Mouse (Mus musculus) olfactory bulb, adult 2 months (tissue): ENCODE results near the gene Nagpa. TPM values are rescaled to one million over a fixed set of nuclear protein-coding genes. Genes with fewer than 3 reads are reported as not detected.
A peak's percentile ranks its signal among the peaks of the same experiment; 100 is the strongest.
"Not testable (repeated sequence)": the region's sequence is repeated elsewhere in the genome, so short reads cannot be mapped to it uniquely, and the experiment has no call there.

Experiments used
- H3K27ac ChIP-seq: fragments of 200-500 bp; 2 replicates; pipeline ENCODE4 v1.5.1; 2012; ENCODE audit warnings: low read depth, low read length; ENCODE audit not compliant: insufficient read depth
- H3K4me1 ChIP-seq: fragments of 200-500 bp; 2 replicates; pipeline ENCODE4 v1.6.1; 2012; ENCODE audit warnings: low read length; ENCODE audit not compliant: control insufficient read depth, insufficient read depth
- H3K4me3 ChIP-seq: fragments of 200-500 bp; 2 replicates; pipeline ENCODE4 v1.5.1; 2012; ENCODE audit warnings: mild to moderate bottlenecking, low read depth, low read length, moderate library complexity; ENCODE audit not compliant: insufficient read depth
- CTCF ChIP-seq: fragments of 200-500 bp; IDR thresholded peaks from 2 replicates; pipeline ENCODE4 v1.5.1; 2012; ENCODE audit warnings: low read depth, mild to moderate bottlenecking, low read length, moderate library complexity; ENCODE audit not compliant: insufficient read depth
- POLR2A ChIP-seq: fragments of 200-500 bp; IDR thresholded peaks from 2 replicates; pipeline ENCODE4 v1.6.1; 2012; ENCODE audit warnings: mild to moderate bottlenecking, low read depth, low read length, moderate library complexity; ENCODE audit not compliant: insufficient read depth
- WGBS: fragments of 180-500 bp; shearing (Covaris S2); methylation state at CpG from one replicate; pipeline ENCODE4 v1.1.7; 2018; 5-methylcytosine and 5-hydroxymethylcytosine counted together
- polyA plus RNA-seq: library from polyadenylated mRNA; stranded (reverse); fragments of >200 nt; gene quantifications from 2 replicates; pipeline ENCODE4 v1.2.4, GENCODE M21; 2012; ENCODE audit warnings: low replicate concordance; ENCODE audit not compliant: missing spikeins, insufficient read depth, insufficient read length

Gene Nagpa
- not detected in 2 replicates for polyA plus RNA-seq

DNA sequence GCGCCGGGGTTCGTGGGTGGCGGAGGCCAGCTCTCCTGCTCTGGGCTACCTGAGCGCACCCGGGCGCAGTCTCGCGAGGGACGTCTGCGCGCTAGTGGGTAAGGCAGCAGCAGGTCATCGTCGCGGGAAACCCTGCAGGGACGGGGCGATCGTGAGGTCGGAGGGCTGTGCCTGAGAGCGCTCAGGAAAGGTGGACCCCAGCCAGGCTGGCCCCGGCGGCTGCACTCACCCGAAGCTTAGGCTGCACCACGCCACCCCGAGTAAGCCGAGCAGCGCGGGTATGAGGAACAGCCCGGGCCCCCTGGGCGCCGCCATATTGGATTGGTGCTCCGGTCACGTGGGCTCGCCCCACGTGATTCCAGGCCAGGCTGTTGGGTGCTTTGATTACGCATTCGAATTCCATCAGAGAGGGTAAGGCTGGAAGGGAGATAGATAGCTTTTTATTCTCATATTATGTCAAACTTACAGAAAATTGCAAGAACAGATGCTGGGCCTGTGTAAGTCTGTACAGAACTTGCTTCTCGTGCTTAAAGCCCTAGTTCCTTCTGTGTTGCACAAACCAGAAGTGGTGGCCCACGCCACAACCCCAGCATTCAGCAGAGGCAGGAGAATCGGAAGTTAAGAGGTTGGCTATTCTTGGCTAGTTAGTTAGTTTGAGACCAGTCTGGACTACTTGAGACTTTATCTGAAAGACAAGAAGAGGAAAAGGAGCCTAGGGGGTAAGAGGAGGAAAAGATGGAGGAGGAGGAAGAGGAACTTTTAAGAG, at the start of gene Nagpa:
TSS of gene Nagpa (minus strand) at position 345 of the 766 bp plus-strand sequence.
- Histone ChIP-seq H3K27ac (no peak within 1 kb of the TSS), H3K4me3 (peak within 1 kb of the TSS; percentile 72), H3K4me1 (no peaks in the 10 kb centered on the region)
- TF ChIP-seq CTCF (no peak), POLR2A (no peak; the same call in 1 of the 2 replicates)
- WGBS: 3% methylated on average over 40 of the region's 40 CpGs

DNA sequence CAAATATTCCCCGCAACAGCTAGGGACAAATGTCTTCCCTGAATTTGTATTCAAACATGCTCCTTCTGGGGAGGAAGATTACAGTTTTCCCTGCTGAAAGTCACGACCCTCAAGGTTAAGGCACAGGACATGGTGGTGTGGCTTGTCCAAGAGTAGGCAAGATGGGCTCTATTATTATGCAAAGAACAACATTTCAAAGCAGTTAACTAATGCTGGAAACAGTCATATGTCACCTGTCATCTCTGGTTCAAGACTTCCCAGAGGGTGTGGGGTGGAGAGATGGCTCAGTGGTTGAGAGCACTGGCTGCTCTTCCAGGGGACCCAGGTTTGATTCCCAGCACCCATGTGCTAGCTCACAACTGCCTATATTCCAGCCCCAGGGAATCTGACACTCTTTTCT, 48.4 kb upstream of the Nagpa start:
- Histone ChIP-seq H3K27ac (no peak overlapping the region), H3K4me1 (peaks cover 11% of the 10 kb centered on the region), H3K4me3 (no peak overlapping the region)
- 93% methylated on average over 2 of the region's 2 CpGs for WGBS
- TF ChIP-seq CTCF (no peak), POLR2A (no peak)

DNA sequence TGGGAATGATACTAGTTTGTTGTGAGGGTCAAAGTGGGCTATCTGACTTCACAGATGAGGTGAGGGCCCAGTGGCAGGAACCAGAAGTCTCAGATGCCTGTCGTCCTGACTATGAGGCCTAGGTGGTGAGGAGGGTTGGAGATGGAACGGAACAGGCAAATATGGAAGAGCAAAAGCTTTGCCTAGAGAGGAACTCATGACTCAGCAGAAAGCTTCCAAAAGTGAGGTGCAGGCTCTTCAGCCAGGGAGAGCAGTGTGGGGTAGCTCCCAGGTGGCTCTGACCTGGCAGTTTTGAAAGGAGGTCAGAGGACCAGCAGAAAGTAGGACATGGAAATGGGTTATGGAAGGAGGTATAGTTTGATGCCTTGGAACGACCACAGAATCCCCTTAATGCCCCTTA, 47.1 kb upstream of the Nagpa start:
- 94% methylated on average over 3 of the region's 3 CpGs for WGBS
- no peak overlapping the region for H3K27ac ChIP-seq
- H3K4me1 ChIP-seq: peaks cover 8% of the 10 kb centered on the region
- H3K4me3 ChIP-seq: no peak overlapping the region
- TF ChIP-seq CTCF (no peak), POLR2A (no peak)

DNA sequence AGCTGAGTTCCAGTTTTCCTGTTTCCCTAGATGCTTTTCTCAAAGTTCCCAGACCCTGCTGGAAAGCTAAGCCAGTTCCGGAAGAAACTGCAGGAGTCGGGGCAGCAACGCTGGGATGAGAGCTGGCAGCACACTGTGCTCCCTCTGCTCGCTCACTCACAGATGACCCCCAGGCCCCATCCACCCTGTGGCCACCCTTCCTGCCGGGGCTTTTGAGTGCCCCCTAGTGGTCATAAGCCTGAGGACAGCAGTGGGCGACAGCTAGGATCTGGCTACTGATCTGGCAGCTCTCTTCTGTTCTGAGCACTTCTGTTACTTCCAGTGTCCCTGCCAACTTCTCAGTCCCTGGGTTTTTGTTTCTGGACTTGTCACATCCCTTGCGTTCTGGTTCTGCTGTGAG, 40.6 kb upstream of the Nagpa start:
- WGBS: 30% methylated on average over 7 of the region's 7 CpGs

DNA sequence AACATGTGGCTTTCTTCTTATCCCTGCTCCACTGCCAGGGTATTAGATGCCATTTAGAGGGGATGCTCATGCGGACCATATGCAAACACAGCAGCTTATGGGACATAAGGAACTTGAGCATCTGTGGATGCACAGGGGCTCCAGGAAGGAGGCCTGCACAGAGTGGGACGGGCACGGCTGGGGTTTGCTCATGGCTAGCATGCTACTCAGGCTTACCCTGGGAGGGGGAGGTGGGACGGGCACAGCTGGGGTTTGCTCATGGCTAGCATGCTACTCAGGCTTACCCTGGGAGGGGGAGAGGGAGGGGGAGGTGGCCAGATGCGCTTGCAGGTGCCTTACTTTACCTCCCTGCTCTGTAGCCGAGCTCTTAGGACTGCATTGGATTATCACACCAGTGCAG, 39.1 kb upstream of the Nagpa start:
- TF ChIP-seq POLR2A (no peak), CTCF (no peak)
- no peak overlapping the region for H3K27ac ChIP-seq
- H3K4me3 ChIP-seq: no peak overlapping the region
- H3K4me1 ChIP-seq: no peaks in the 10 kb centered on the region
- WGBS: 92% methylated on average over 6 of the region's 6 CpGs

More for the DNA sequence above, 40.6 kb upstream of the Nagpa start:
- Histone ChIP-seq H3K27ac (no peak overlapping the region), H3K4me3 (no peak overlapping the region), H3K4me1 (no peaks in the 10 kb centered on the region)
- TF ChIP-seq POLR2A (no peak), CTCF (peak; percentile 60; the same call in 1 of the 2 replicates)

DNA sequence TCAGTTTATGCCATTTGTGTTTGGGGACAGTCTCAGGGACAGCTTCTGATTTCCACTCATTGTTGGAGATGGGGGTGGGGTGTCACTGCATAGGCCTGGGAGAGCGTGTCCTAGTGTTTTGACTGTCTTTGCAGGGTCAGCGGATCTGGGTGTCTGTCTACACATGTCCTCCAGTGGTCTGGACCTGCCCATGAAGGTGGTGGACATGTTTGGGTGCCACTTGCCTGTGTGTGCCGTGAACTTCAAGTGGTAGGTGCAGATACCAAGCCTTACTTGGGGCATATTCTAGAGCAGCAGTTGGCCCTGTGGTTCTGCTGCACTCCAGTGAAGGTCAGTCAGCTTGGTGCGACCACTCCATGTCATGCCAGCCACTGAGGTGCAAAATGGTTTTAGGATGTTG, 38.5 kb upstream of the Nagpa start:
- Histone ChIP-seq H3K27ac (no peak overlapping the region), H3K4me3 (no peak overlapping the region), H3K4me1 (no peaks in the 10 kb centered on the region)
- WGBS: 93% methylated on average over 4 of the region's 4 CpGs
- TF ChIP-seq CTCF (no peak), POLR2A (no peak)

DNA sequence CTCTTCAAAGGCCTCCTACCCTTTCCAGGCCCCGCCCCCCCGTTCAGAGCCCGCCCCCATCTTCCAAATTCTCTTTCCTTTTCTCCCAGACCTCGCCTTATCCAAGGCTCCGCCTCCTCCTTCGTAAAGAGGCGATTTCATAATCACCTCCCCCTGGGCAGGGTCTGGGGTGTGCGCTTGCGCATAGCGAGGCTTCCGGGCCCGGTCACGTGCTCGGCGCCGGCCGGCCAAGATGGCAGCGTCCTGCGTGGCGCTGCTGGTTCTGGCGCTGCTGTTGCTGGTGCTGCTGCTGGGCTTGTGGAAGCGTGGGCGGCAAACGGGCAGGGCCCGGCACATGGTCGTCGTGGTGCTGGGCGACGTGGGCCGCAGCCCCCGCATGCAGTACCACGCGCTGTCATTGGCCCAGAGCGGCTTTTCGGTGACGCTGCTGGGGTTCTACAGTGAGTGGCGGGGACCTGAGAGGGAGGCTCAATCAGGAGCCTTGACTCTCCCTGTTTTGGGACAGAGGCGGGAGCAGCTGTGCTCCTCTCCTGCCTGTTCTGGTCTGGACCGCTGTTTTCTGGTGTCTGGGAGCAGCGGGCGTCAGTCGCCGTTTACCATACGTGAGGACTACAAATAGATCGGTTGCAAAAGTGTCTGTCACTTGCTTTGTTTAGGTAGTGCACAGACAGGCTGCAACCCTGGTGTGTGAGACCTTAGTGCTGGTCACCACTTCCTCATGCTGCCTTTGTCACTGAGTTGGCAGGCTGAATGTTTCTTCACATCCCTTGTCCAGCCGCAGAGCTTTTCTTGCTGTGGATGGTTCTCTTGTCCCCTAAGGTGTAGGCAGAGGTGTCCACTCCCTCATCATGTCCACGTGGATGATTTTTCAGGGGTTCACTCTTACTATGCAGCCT, 29.9 kb upstream of the Nagpa start, which contains the start of gene Alg1:
TSS of gene Alg1 (plus strand) at position 204 of the 896 bp plus-strand sequence.
- WGBS: 2% methylated on average over 47 of the region's 47 CpGs

DNA sequence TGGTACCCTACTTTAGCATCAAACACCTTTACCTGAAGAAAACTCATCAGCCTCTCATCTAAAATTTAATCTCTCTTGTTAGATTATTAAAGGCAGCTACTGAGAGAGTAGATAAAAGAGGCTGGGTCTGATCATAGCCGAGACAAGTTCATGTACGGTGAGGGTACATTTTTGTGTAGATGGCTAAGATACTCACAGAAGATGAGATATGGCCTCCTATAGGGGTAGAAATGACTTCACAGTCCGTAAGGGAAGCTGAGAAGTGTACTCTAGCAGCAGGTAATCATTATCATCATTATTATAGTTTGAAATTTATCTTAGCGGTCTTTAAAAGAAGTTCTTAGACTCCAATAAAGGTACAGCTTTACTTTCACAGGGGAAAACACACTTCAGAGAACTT, 29.2 kb upstream of the Nagpa start:
- Histone ChIP-seq H3K4me3 (no peak overlapping the region), H3K27ac (no peak overlapping the region), H3K4me1 (peaks cover 3% of the 10 kb centered on the region; the same call in 1 of the 2 replicates)
- TF ChIP-seq CTCF: no peak
- no peak for TF ChIP-seq POLR2A
- 62% methylated on average over 4 of the region's 4 CpGs for WGBS

More for the DNA sequence above, 29.9 kb upstream of the Nagpa start, which contains the start of gene Alg1:
- Histone ChIP-seq H3K4me3 (peak within 1 kb of the TSS; percentile 96), H3K27ac (peak within 1 kb of the TSS; percentile 71), H3K4me1 (peaks cover 3% of the 10 kb centered on the region; the same call in 1 of the 2 replicates)
- TF ChIP-seq CTCF (no peak), POLR2A (peak; percentile 98)

DNA sequence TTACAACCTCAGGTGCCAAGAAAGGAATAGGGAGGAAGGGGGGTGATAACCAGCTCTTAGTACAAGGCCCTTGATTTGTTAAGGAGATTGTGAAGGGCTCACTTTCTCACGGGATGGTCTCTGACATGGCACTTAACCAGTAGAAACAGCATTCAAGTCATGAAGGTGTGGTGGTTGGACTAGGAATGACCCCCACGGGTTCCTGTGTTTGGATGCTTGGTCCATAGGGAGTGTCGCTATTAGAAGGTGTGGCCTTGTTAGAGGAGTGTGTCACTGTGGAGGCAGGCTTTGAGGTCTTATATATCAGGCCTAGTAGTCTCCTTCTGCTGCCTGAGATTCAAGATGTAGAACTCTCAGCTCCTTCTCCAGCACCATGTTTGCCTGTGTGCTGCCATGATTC, 24.3 kb upstream of the Nagpa start:
- H3K27ac ChIP-seq, H3K4me3 ChIP-seq, H3K4me1 ChIP-seq: not testable (repeated sequence)
- 87% methylated on average over 3 of the region's 3 CpGs for WGBS

DNA sequence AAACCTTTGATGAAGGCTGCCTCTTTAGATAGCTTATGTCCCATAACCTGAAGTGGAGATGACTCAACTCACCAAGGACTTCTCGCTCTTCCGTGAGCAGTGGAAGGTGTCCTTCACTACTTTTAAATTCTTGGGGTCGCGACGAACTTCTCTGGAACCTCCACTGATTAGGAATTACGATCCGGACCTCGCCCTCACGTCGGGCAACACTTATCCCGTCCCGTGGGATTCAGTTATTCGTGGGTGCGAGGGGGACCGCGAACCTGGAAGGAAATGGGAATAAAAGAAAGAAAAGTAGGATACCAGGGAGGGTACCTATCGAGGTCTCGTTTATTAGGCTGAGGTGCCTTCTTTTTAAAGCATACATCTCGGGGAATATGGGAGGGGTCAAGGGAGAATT, 23.7 kb upstream of the Nagpa start:
- 85% methylated on average over 19 of the region's 19 CpGs for WGBS
- H3K4me1 ChIP-seq, H3K4me3 ChIP-seq, H3K27ac ChIP-seq: not testable (repeated sequence)

DNA sequence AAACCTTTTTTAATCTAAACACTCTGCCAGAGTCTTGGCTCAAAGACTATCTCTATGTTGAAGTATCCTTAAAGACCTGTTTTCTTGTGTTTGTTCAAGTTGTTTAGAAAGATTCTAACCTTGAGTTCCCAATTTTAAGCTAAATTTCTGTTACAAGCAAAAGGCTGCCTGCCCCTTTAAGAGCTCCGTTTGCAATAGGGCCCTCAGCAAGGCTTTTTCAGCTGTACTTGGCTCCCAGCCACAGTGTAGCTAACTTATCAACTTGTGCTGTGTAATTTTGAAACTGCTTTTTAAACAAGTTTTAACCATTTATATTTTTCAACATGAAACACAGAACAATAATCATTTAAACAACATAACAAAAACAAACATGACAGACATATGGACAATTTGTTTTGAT, 22.7 kb upstream of the Nagpa start:
- 0% methylated on average over 1 of the region's 1 CpGs for WGBS
- not testable (repeated sequence) for H3K4me1 ChIP-seq, H3K4me3 ChIP-seq, H3K27ac ChIP-seq
